Mouse (Mus musculus): Measurements from ENCODE around the gene Gm12169.
A peak's percentile ranks its signal among the peaks of the same experiment; 100 is the strongest.
"Not testable (repeated sequence)": the region's sequence is repeated elsewhere in the genome, so short reads cannot be mapped to it uniquely, and the experiment has no call there.

The Gm12169 gene

GRCm38 (mm10) chr11:46523912-46524311, at the start of gene Gm12169:
Gm12169 (plus strand) TSS chr11:46524212.
- no peak for DNase-seq

GRCm38 (mm10) chr11:46474220-46474619, 49.8 kb upstream of the Gm12169 start:
- no peak for DNase-seq

GRCm38 (mm10) chr11:46479311-46479710, 44.7 kb upstream of the Gm12169 start:
- DNase-seq = no peak

- no peak for DNase-seq
Observed at GRCm38 (mm10) chr11:46480517-46480916, 43.5 kb upstream of the Gm12169 start.

GRCm38 (mm10) chr11:46488231-46488630, 35.8 kb upstream of the Gm12169 start:
- peak; percentile 9 for DNase-seq

- no peak for DNase-seq
Observed at GRCm38 (mm10) chr11:46488650-46489049, 35.4 kb upstream of the Gm12169 start.

GRCm38 (mm10) chr11:46507146-46507545, 16.9 kb upstream of the Gm12169 start:
- DNase-seq = no peak

GRCm38 (mm10) chr11:46509900-46510299, 14.1 kb upstream of the Gm12169 start:
- DNase-seq = no peak

GRCm38 (mm10) chr11:46521341-46521740, 2.7 kb upstream of the Gm12169 start:
- DNase-seq = not testable (repeated sequence)

- peak; percentile 18 for DNase-seq
Observed at GRCm38 (mm10) chr11:46522719-46523118, 1.3 kb upstream of the Gm12169 start.

- DNase-seq = no peak
Observed at GRCm38 (mm10) chr11:46530149-46530548, 6.1 kb downstream of the Gm12169 start.

GRCm38 (mm10) chr11:46536978-46537377, 13.0 kb downstream of the Gm12169 start:
- DNase-seq = no peak

GRCm38 (mm10) chr11:46543530-46543929, 19.5 kb downstream of the Gm12169 start:
- DNase-seq = no peak

GRCm38 (mm10) chr11:46549721-46550120, 25.7 kb downstream of the Gm12169 start:
- DNase-seq = no peak

- no peak for DNase-seq
Observed at GRCm38 (mm10) chr11:46552741-46553140, 28.7 kb downstream of the Gm12169 start.

GRCm38 (mm10) chr11:46561096-46561495, 37.1 kb downstream of the Gm12169 start:
- no peak for DNase-seq

GRCm38 (mm10) chr11:46564671-46565070, 40.7 kb downstream of the Gm12169 start:
- no peak for DNase-seq

GRCm38 (mm10) chr11:46565967-46566366, 42.0 kb downstream of the Gm12169 start:
- no peak for DNase-seq

- no peak for DNase-seq
Observed at GRCm38 (mm10) chr11:46569107-46569506, 45.1 kb downstream of the Gm12169 start.

- no peak for DNase-seq
Observed at GRCm38 (mm10) chr11:46571327-46571726, 47.3 kb downstream of the Gm12169 start, which contains the start of gene BC053393. BC053393 (plus strand) TSS chr11:46571536.

GRCm38 (mm10) chr11:46578771-46579281, 54.8 kb downstream of the Gm12169 start:
- DNase-seq = no peak

- DNase-seq = no peak
Observed at GRCm38 (mm10) chr11:46580428-46580827, 56.4 kb downstream of the Gm12169 start.

- no peak for DNase-seq
Observed at GRCm38 (mm10) chr11:46582741-46583140, 58.7 kb downstream of the Gm12169 start.

Measured in embryo, embryonic 11 days (tissue).